Mouse (Mus musculus): ENCODE measurements around the gene Tln2.

The Tln2 gene

GRCm38 (mm10) chr9:67211220-67211619 lies 348.3 kb downstream of the Tln2 start:
- DNase-seq (ENCODE audit: low read depth, low spot score) = no peak

GRCm38 (mm10) chr9:67209451-67209850 lies 350.1 kb downstream of the Tln2 start:
- no peak for DNase-seq (ENCODE audit: low read depth, low spot score)

DNA sequence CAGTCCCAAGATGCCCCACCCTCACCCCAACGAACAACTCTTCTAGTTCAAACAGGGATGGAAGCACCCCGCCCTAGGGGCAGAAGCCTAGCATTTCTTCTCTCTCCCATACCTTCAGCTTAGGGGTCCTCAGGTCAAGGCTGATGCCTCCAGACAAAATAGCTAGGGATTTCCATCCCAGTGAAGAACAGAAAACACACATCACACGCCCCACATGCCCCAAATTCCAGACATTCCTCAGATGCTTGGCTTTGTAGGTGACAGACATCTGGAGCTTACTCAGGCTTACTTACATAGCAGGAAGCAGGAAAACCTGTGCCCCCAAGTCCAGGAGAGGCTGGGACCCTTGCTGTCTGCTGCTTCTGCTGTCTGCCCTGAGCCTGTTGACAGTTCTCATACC lies 351.1 kb downstream of the Tln2 start:
- DNase-seq (ENCODE audit: low read depth, low spot score) = no peak

DNA sequence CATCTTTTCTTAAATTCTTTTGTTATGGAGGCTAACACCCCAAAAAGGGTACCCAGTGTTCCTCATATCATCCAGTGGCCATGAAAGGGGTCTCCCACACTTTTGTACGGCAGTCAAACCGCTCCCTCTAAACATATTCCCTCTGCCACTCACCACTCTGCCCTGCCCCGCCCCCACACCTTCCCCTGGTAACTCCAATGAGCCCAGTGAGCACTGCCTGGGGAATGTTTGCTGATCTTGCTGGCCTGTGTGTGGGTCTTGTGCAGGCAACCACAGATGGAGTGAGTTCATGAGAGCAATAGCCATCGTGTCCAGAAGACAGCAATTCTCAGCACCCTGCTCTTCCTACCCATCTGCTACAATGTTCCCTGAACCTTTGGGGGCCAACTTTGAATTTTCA lies 354.3 kb downstream of the Tln2 start:
- DNase-seq (ENCODE audit: low read depth, low spot score) = no peak

- no peak for DNase-seq (ENCODE audit: low read depth, low spot score)
Observed at GRCm38 (mm10) chr9:67196609-67197008, 362.9 kb downstream of the Tln2 start.

- no peak for DNase-seq (ENCODE audit: low read depth, low spot score)
Observed at GRCm38 (mm10) chr9:67195306-67195705, 364.2 kb downstream of the Tln2 start.

GRCm38 (mm10) chr9:67191488-67192331 lies 367.8 kb downstream of the Tln2 start:
- DNase-seq (ENCODE audit: low read depth, low spot score) = no peak

- no peak for DNase-seq (ENCODE audit: low read depth, low spot score)
Observed at GRCm38 (mm10) chr9:67187686-67188085, 371.8 kb downstream of the Tln2 start.

- no peak for DNase-seq (ENCODE audit: low read depth, low spot score)
Observed at GRCm38 (mm10) chr9:67187182-67187581, 372.3 kb downstream of the Tln2 start.

GRCm38 (mm10) chr9:67184556-67184955 lies 374.9 kb downstream of the Tln2 start:
- DNase-seq (ENCODE audit: low read depth, low spot score) = no peak

GRCm38 (mm10) chr9:67183520-67183919 lies 376.0 kb downstream of the Tln2 start:
- DNase-seq (ENCODE audit: low read depth, low spot score) = no peak

DNA sequence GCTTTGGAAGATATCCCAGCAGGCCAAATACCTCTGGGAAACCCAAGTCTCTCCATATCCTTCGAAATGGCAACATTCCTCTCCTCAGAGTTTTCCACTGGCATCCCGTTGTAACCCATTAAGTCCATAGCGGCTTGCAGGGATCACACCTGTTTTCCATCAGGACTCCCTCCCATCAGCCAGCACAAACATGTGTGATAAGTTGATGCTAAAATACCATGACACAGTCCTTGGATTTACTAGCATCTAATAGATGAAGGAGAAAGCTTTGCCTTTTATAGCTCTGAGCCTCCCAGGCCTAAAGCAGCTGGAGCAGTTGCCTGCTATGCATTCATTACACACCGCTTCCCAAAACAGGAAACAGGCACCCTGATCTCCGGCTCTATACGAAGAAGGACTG lies 377.5 kb downstream of the Tln2 start:
- DNase-seq (ENCODE audit: low read depth, low spot score) = no peak

DNA sequence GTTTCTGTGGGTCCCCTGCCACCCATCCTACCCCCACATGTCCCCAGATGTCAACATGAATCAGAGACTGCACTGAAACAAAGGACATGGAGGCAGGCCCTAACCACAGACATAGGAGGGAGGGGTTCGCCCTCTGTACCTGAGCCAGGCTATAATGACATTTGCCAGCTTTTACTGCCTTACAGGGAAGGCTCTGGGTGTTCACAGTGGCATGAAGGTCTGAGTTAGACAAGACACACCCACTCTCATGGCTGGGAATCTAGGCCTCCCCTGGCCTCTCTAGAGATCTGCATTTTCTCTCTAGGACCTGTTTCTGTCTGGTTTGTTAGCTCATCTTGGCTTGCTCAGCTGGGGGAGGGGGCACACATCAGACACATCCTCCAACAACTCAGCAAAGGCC lies 380.8 kb downstream of the Tln2 start:
- DNase-seq (ENCODE audit: low read depth, low spot score) = no peak

- no peak for DNase-seq (ENCODE audit: low read depth, low spot score)
Observed at GRCm38 (mm10) chr9:67178203-67178602, 381.3 kb downstream of the Tln2 start.

- DNase-seq (ENCODE audit: low read depth, low spot score) = no peak
Observed at GRCm38 (mm10) chr9:67176073-67176472, 383.4 kb downstream of the Tln2 start.

DNA sequence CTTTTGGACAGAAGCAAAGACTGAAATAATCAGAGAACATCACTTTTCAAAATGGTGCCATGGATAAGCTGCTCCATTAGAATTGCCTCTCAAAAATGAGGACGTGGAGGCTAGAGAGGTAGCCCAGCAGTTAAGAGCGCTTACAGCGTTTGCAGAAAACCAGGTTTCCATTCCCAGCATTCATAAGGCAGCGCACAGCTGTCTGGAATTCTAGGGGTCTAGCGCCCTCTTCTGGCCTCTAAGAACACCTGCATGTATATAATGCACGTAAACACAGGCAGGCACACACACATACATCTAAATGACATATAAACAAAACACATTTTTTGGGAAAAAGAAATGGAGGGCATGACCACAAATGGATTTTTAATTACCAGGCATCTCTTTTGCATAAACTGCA lies 385.7 kb downstream of the Tln2 start:
- no peak for DNase-seq (ENCODE audit: low read depth, low spot score)

GRCm38 (mm10) chr9:67173154-67173553 lies 386.3 kb downstream of the Tln2 start:
- no peak for DNase-seq (ENCODE audit: low read depth, low spot score)

GRCm38 (mm10) chr9:67171409-67171808 lies 388.1 kb downstream of the Tln2 start:
- DNase-seq (ENCODE audit: low read depth, low spot score) = no peak

DNA sequence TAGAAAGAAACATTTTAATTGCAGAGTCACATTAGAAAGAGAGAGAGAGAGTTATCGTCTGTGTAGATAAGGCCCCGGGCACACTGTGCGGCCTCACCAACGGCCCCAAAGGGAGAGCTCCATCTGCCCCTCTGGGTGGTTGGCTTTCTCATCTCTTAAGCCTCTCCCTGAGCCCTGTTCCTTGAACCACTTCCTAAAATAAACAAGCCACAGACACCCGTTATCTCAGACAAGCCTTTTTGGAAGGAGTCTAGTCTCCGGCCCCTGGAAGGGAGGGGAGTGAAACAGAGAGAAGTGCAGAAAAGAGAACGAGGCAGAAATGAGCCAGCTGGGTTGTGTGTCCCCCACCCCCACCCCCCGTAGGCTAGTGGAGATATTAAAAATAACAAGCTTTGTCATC lies 388.7 kb downstream of the Tln2 start:
- no peak for DNase-seq (ENCODE audit: low read depth, low spot score)

DNA sequence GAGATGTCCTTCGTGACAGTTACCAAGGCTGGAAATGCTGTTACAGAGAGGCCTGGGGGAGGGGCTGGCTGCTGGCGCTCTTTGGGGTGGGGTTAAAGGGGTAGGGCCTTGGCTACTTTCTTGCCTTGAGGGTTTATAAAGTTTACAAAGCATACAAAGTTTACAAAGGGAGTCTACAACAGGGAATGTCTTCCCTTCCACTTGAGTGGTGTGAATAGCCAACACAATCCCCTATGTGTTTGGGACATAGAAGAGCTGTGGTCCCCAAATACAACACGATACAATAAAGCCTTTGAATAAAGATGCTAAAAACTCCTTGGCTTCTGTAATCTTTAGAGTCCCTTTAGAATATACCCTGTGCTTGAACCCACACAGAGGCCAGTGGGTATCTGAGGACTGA lies 389.5 kb downstream of the Tln2 start:
- no peak for DNase-seq (ENCODE audit: low read depth, low spot score)

Data from retina, adult 2 months (tissue).